Comparison of ENCODE assay signal across 17 mouse cellular contexts in the genomic region with DNA sequence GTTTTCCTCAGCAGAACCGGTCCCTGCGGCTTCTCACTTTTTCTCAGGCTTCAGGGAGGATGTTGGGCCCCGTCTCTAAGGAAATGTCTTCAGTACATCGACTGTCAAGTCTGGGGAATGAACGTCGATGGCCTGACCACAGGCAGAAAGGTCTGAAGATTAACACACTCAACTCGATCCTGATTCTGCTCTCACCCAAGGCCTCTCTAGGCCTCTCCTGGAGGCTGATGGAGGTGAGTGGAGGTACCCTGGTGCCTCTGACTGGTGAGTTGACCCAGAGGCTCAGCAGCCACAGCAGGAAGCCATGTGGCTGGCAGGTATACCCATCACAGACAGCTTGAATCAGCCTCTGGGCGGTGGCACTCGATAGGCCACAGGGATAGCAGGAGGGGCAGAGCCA. TPM values are rescaled to one million over a fixed set of nuclear protein-coding genes. Genes with fewer than 3 reads are reported as not detected.
"Had no signal": no experiment of that assay in that cellular context is flagged by ENCODE, and none has a peak within 500 bp of the region (broad histone marks: within the 10 kb centered on the region; RNA-seq: fewer than 3 reads in every experiment).

No protein-coding gene starts in this region.

- H3K27ac ChIP-seq: kidney, embryonic 15.5 days; left cerebral cortex, adult 2 months; liver, embryonic 13.5 days; macrophage; midbrain, embryonic 13.5 days; neural tube, embryonic 13.5 days; stomach, postnatal 0 days had no signal

- H3K9ac ChIP-seq: kidney, embryonic 15.5 days; liver, embryonic 13.5 days; midbrain, embryonic 13.5 days; neural tube, embryonic 13.5 days had no signal

- H3K27me3 ChIP-seq: kidney, embryonic 15.5 days; liver, embryonic 13.5 days; midbrain, embryonic 13.5 days; neural tube, embryonic 13.5 days had no signal

- H3K9me3 ChIP-seq: kidney, embryonic 15.5 days; liver, embryonic 13.5 days; midbrain, embryonic 13.5 days; neural tube, embryonic 13.5 days had no signal

- H3K4me2 ChIP-seq: kidney, embryonic 15.5 days; liver, embryonic 13.5 days; midbrain, embryonic 13.5 days; neural tube, embryonic 13.5 days had no signal

- H3K36me3 ChIP-seq: kidney, embryonic 15.5 days; liver, embryonic 13.5 days; midbrain, embryonic 13.5 days; neural tube, embryonic 13.5 days had no signal

- ATAC-seq: intestine, postnatal 0 days; midbrain, embryonic 13.5 days; midbrain, embryonic 16.5 days had no signal

- DNase-seq: kidney, adult 2 months; kidney, postnatal 10 days; kidney, postnatal 36 days; layer of hippocampus, postnatal 36 days; liver, embryonic 13.5 days; lung, adult 2 months; thymus, adult 2 months; thymus, postnatal 14 days had no signal

- H3K4me3 ChIP-seq: kidney, embryonic 15.5 days; left cerebral cortex, adult 2 months; liver, embryonic 13.5 days; midbrain, embryonic 13.5 days; myocyte; neural tube, embryonic 13.5 days had no signal

RNA-seq across cellular contexts. Expression of a gene that starts 43.3 kb away (rescaled TPM):
- polyA plus RNA-seq: midbrain, embryonic 13.5 days; midbrain, embryonic 16.5 days had no signal
